Mouse (Mus musculus): ENCODE measurements around the gene Tmem167.

DNA sequence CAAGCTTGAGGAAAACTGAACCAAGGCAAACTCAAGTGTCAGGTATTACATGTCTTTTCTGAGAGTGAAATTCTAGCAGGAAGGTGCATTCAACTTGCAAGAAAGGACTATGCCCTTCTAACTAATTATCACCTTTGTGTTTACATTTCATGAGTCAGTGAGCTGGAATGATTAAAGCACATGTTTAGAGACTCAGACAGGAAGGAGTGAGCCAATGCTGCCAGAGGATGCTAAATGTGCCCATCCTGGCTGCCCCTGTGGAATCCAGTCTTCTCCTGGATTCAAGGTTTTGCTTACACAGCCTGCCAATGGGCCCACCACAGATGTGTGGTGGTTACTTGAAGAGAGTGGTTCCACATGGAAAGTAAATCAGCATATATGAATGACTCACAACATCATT, 82.5 kb downstream of the Tmem167 start:
- TF ChIP-seq CTCF (IDR thresholded peaks at IDR 0.05) (no peak), EP300 (IDR thresholded peaks at IDR 0.05) (no peak)
